Mouse (Mus musculus): ENCODE results near the gene Scn3a.
"Not testable (repeated sequence)": the region's sequence is repeated elsewhere in the genome, so short reads cannot be mapped to it uniquely, and the experiment has no call there.

Gene Scn3a

DNA sequence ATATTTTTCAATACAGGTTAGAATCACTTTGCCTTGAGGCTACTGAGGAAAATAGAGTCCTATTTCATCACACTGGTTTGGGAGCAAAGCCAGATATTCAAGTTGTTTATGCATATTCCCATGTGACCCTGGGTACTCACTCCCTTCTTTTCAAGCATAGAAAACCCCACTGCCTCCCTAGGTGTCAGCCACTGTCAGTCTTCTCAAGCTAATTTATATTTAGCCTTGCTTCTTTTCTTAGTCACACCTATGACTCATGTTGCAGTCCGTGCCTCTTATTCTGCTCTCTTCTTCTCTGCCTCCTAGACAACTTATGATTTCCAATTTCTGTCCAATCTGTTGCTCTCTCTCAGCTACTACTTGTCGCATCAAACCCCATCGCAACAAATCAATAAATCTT, 84.0 kb downstream of the Scn3a start:
- no peak for DNase-seq

DNA sequence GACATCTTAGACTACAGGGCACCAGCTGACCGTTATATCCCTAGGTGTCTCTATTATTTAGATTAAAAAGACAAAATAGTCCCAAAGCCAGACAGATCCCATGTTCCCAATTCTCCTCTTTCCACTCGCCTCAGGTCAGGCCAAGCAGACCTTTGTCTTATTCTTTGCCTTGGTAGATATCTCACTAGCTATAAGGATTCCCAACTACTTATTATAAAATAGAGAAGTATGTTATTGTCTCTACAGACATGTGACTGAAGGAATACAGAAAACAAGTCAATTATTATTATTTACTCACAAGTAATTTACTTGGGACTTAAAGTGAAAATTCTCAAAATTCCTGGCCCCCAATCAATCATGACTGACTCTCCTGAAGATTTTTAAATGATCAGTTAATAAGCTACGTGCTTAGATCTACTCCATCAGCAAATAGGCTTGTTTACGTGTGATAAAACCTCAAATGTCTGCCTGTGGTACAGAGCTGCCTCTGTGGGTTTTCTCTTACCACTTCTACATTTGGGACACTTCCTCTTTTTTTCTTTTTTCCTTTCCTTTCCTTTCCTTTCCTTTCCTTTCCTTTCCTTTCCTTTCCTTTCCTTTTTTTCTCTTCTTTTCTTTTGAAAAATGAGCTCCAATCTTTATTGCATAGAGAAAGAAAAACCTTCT, 86.3 kb downstream of the Scn3a start:
- DNase-seq = no peak

DNA sequence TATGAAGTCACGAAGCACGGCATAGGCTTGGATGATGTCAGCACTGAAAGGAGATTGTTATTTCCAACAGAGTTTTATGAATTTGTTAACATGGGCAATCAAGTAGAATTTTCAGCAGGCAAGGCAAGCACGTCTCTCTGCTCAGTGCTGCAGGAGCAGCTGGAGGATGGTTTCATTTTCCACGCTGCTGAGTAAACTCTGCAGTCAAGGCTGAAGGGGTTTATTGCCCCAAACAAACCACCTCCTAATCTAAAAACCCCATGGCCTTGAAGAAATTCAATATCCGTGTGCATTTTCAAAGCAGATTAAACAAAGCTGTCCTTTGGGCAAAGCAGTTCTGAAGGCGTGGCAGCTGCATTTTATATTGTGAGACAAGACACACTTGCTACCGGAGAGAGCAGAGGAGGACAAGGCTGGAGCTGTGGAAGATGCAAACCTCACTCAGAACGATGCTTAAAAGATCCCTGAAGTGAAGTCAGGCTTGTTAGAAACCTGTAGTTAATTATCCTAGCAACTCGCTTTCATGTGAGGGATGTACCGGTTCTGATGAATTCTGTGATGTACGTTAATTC, 96.0 kb downstream of the Scn3a start:
- DNase-seq = no peak

DNA sequence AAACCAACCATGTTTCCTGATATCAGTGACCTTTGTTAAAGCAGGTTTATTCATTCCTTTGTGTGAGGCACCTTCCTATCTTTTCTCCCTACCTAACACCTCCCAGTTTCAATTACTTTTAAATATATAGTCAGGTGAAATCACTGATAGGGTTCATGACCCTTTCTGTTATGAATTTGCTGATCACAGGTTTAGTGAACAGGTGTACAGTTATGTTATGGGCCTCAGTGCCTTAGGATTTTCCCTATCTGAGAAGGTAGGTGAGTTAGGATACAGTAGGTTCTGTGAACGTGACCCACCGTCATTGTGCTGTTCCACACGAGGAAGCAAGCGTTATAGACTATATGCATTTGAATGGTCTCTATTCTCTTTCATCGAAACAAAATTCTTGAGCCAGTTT, 101.7 kb downstream of the Scn3a start:
- no peak for DNase-seq

DNA sequence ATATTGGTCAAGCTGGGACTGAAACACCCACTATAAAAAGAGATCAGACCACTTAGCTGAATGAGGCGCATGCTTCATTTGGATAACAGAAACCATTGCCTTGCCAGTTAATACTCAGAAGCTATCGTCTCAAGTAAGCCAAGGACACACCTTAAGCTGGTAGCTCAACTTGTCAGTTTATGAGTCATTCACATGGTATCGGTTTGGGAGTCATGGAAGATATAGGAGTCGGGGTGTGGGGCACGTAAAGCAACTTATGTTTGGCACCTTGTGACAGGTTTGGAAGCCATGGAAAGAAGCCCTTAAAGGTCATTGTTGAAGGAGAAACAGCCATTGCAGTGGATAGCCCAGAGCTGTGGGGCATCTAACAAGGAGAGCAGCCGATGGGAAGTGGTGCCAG, 113.7 kb downstream of the Scn3a start:
- no peak for DNase-seq

DNA sequence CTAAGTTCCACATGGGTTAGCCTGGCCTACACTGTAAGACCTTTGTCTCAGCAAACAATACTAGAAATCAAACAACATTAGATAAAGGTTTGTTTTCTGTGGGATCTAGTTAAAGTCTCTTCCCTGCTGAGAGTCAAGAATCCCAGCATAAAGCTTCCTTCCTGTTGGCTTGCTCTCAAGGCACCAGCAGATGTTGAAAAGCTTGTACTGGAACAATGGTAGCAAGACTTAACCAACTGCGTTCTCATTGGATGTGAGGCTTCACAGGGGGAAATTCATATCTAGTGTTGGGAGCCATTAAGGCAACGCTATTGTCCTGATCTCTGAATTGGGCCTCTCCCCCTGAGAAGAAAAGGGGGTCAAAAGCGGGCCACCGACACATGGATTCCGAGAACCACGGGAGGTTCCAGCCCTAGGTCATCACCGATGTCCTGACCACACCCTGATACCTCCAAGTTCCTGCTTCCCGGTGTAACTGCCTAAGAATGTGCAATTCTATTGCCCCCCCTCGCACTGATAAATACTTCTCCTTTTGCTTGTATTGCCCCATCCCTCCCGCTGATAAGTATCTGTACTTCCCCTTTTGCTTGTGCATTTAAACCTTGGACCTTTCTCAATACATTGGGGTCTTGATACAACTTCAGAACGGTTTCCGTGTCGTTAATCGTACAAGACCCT, 115.9 kb downstream of the Scn3a start:
- DNase-seq = not testable (repeated sequence)

DNA sequence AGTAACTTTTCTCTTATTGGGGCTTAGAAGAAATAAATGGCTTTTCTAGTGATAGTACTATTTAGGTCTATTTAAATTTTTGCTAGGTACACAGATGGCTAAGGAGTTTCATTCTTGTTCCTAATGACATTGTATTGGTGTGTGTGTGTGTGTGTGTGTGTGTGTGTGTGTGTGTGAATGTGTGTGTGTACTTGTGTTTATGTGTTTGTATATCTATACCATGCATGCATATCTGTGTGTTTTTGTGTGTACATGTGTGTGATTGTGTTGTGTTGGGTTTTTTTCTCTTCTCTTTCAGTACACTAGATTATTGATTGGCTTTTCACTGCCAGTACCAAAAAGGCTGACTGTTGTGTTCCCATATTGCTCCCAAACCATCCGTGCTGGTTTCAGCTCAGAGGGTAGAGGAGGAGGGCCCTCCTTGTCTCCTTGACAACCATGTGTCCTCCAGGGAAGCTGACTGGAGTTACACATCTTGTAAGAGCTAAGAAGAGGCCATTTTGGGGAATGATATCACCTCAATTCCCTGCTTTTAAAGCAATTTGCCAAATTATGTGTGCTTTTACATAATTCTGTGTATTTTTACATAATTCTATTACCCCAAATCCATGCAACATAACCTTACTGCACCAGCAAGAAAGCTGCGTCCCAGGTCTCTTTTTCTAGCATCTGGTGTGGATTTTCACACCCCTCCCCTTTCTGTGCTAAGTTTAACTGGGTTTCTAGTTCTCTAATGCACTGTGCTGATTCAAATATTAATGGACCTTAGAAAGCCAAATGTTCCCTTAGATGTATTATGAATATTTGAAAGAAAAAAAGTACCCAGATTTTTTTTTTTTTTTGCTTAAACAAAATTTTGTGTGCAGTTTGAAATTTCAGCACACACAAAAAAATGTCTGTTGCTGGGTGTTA, 116.7 kb downstream of the Scn3a start:
- DNase-seq = no peak

DNA sequence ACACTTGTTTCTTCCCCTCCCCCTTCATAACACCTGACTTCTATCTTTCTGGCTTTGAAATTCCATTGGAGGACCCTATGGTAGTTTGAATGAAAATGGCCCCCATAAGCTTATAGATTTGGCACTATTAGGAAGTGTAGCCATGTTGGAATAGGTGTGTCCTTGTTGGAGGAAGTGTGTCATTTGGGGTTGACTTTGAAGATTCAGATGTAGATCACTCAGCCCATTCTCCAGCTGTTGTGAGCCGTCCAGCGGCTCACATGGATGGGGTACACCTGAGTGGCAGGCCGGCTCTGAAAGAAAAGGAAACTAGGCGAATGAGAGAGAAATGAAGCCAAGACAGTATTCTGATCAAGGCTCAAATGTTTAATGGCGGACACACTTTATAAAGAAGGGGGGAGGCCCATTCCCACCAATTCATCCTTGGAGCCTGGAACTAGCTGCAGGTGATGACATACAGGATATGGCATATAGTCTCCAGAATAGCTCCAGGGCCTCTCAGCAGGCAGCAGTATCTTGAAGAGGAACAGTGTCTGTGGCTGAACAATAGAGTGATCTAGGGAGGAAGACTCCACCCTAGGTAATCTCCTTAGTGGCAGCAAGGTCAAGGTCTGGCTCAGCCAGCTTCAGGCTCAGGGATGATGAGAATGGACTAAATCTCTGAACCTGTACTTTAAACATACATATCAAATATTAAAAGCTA, 118.2 kb downstream of the Scn3a start:
- no peak for DNase-seq

DNA sequence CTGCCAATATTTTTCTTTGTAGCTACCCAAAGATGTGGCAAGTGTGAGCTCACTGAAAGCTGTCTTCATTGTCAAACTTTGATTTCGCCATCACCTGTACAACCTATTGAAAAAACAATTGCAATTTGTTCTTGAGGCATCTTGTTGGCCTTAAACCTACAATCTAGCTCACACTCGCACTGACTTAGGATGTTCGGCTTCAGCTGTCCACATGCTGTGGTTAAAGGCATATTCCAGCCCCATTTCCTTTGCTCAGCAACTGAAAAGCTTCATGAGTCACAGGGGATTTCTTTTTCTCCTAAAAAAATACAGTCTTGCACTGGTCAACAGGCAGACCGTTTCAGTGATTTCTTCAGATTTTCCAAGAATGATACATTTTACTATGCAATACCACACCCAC, 124.3 kb downstream of the Scn3a start:
- no peak for DNase-seq

DNA sequence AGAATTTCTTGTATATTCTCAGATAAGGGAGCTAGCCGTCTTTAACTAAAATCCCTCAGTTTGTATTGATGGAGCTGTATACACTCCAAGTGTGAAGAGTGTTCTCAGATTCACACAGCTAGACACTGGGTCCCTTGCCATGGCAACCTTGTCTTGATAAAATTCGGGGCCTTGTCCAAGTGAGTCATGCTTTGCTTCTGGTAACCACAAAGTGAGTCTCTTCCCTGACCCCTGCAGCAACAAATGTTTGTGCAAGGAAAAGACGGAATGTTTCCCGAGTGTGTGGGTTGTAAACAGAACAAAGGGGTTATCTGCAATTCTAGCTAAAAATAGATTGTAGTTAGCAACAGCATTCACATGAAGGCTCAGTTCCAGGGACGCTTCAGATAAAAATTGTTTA, 125.9 kb downstream of the Scn3a start:
- DNase-seq = no peak

DNA sequence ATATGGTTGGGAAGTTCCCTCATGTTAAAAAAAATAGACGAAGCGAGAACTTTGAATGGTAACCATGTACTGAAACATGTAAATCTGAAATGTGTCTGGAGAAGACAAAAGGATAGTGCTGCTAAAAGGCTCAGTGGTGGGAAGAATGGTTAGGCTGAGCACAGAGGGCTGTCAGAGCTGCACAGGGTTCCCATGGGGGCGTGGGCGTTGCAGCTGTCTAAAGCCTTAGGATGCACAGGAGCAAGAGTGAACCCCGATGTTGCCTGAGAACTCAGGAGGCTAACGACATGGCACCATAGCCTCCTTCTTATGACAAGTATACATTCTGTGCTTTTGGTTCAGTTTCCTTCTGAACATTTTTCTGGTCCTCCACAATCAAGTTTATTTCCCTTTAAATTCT, 126.3 kb downstream of the Scn3a start:
- no peak for DNase-seq

DNA sequence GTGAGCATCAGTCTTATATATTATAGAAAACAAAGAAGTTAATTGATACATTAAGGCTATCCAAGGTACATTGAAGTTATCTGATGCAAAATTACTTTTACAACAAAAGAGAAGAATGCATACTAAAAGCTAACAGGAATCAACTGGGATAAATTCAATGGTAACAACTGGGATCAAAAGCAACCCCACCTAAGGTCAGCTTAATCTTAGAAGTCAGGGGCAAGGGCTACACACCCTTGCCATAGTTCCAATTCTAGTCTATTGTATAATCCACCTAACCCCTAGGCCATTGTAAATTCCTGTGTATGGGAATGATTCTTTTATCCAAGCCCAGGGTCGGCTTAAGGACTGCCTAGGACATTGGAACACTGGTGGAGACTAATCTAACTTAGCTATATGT, 130.5 kb downstream of the Scn3a start:
- DNase-seq = no peak

DNA sequence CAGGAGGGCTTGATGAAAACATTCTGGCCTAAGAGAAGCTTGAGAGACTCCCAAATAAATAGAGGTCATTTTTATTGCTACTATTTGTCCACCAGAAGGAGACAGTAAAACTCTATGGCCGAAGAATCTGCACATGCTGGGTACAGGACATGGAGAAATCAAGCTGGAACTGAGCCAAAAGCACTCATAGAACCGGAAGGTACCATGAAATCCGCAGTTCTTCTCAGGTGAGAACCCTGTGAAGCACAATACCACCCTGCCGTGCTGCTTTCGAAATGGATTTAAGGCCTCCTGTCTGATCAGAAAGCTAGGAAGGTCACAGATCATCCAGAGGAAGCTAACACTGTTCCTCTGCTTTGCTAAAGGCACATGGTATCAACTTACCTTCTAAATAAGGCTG, 143.9 kb downstream of the Scn3a start:
- no peak for DNase-seq

DNA sequence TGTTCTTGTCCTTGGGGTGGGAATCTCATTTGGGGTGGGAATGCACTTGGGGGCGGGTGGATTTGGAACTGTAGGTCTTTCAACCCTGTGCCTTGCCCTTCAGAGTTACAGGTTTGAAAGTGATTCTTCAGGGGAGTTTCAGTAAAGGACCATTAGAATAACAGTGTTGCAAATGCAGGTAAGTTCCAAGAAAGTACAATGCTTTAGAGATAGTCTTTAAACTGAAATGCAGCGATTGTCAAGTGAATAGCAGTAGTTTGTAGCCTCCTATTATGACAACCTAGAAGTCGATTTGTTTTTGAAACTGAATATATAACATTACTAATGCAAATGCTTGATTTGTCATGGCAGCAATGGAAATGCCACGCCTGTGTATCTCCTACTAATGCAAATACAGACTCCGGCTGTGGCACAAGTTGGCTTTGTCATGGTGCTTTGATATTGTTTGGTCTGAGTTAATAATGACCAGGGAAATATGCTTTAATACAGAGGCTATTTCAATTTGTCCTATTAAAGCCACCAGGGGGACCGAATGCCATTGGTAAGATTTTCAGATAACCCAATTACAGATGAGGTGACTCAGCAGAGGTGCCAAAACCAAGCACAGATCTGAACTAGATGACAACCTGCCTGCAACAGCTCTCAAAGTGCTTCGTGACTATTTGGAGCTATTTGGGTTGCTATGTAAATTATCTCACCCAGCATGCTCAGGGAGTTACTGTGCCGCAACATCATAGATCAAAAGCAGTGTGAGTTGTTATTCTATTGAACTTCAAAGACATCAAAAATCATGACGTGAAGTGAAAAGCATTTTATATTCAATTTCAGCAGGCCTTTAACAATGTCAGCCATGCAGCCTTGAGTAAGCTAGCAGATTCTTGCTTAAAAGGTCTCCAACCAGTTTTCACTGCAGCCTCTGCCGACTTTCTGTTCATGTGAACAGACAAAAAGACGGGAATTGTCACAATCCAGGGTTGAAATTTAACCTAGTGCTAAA, 145.9 kb downstream of the Scn3a start:
- DNase-seq = no peak

DNA sequence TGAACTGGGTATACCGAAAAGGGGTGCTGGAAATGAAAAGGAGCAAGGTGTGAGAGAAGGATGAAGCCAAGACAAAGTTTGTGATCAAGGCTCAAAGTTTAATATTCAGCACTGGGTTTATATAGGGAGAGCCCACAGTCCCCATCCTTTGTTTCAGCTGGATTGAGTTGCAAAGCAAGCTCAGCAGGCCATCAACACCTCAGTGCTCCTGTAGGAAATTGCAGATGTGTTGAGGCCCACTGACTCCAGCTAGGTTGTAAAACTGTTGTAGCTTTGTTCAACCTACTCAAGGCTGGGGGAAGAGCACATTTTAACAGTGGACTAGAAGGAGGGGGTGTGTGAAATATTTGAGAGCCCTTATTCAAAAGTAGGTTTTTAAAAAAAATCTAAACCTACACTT, 148.8 kb downstream of the Scn3a start:
- no peak for DNase-seq

DNA sequence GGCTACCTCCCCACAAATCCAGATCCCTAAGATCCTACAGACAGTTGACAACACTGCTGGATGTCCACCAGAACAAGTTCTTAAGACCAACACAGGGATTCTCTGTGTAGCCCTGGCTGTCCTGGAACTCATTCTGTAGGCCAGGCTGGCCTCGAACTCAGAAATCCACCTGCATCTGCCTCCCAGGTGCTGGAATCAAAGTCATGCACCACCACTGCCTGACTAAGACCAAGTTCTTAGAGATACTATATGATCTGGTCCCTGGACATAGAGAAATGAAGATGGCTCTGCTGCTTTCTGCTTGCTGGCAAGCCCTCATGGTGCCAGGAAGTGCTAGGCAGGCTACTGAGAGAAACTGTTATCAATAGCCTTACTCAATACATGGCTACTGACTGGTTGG, 150.9 kb downstream of the Scn3a start:
- no peak for DNase-seq

DNA sequence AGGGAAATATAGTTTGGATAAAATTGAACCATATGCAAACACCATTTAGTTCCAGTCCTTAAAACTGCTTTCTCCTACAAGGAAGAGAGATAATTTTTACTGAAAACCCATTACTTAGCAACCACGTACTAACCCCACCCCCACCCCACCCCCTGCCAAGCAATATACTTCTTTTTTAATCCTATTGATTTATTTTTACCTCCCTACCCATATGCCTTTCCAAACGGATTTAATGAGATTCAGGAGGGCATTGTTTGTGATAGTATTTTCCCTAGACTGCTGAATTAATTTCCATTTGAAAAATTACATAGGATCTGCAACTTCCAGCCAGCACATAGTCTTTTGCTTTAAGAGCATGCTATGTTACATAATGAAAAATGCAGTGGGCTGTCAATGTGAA, 152.1 kb downstream of the Scn3a start:
- no peak for DNase-seq

DNA sequence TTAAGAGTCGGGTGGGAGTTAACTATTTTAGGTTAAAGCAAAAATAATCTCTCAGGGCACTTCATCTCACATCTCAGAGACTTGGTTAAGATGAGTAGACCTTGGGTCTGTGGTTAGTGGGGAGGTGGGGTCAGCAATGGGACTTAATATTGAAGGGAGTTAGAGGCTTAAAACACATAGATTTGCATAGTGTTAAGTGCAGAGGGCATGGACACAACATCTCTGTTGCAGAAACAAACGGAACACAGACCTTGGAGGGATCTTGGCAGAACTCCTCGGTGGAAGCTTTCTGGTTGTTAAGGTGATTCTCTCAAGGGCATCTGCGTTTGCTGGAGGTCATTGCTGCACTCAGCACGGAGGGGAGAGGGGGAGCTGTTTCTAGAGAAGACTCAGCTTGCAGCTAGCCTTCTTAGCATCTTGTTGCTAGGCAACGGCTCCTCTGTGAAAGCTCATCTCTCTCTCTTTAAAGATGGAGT, 152.6 kb downstream of the Scn3a start:
- DNase-seq = peak; percentile 4

DNA sequence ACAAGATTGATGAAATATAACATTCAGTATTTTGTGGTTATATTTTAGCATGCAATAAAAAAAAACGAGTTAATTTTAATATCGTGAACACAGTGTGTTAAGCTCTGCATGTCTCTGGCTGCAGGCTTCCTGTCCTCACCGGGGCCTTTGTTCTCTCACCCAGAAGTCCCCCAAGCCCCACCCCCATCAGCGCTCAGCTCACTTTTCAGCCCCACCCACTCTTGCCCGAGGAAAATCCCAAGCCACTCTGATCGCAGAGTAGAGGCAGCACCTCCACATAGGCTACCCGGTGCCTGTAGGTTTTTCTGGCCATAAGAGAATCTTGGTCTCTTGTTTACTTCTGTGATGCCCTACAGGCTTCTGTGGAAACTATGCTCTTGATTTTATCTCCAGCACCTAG, 153.2 kb downstream of the Scn3a start:
- DNase-seq = no peak

DNA sequence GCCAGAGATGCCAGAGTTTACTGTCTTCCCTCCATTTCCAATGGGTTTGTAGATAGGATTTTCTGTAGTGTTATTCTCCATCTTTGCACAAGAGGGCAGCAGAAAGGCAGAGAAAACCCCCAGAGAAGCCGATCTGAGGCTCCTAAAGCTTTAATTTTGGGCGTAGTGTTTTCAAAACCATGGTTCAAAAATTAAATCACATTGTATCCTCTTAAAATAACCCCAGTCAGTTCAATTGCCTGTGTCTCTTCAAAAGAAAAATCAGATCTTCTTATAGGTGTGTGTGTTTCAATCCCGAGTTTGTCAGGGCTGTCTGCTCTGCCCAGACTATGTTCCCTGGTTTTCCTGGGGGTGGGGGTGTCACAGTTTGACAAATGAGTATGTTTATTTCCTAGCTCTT, 153.7 kb downstream of the Scn3a start:
- DNase-seq = peak; percentile 13
